Mouse (Mus musculus) kidney, adult 2 months (tissue): ENCODE measurements around the gene Tub. TPM values are rescaled to one million over a fixed set of nuclear protein-coding genes. Genes with fewer than 3 reads are reported as not detected.

Experiments
- DNase-seq: peaks from one replicate; pipeline ENCODE4 v3.0.0; 2021
- H3K27ac ChIP-seq: fragments of 200-500 bp; 2 replicates; pipeline ENCODE4 v1.5.1; 2012; ENCODE audit warnings: low read depth, low read length, control low read depth, inconsistent platforms; ENCODE audit not compliant: insufficient read depth
- H3K27me3 ChIP-seq: fragments of 200-500 bp; replicated peaks from 2 replicates; pipeline ENCODE4 v1.6.1; 2012; ENCODE audit warnings: mild to moderate bottlenecking, moderate library complexity, low read length, inconsistent platforms; ENCODE audit not compliant: control insufficient read depth, insufficient read depth
- H3K36me3 ChIP-seq: fragments of 200-500 bp; 2 replicates; pipeline ENCODE4 v1.6.1; 2012; ENCODE audit warnings: mild to moderate bottlenecking, moderate library complexity, low read length, inconsistent platforms; ENCODE audit not compliant: control insufficient read depth, insufficient read depth
- H3K4me1 ChIP-seq: fragments of 200-500 bp; 2 replicates; pipeline ENCODE4 v1.6.1; 2011; ENCODE audit warnings: low read length; ENCODE audit not compliant: control insufficient read depth, insufficient read depth
- H3K4me3 ChIP-seq: fragments of 200-500 bp; 2 replicates; pipeline ENCODE4 v1.5.1; 2011; ENCODE audit warnings: mild to moderate bottlenecking, low read depth, low read length, control low read depth; ENCODE audit not compliant: insufficient read depth
- CTCF ChIP-seq: fragments of 200-500 bp; conservative IDR thresholded peaks from 2 replicates; pipeline ENCODE4 v1.5.1; 2011; ENCODE audit warnings: low read depth, mild to moderate bottlenecking, control low read depth, low read length, moderate library complexity, mixed read lengths; ENCODE audit not compliant: insufficient read depth, insufficient read length
- POLR2A ChIP-seq: fragments of 200-500 bp; IDR thresholded peaks from one replicate; pipeline ENCODE4 v1.6.1; 2011; ENCODE audit warnings: low read depth, low read length, control low read depth
- WGBS: fragments of 180-500 bp; shearing (Covaris S2); methylation state at CpG from one replicate; pipeline ENCODE4 v1.1.7; 2018; 5-methylcytosine and 5-hydroxymethylcytosine counted together
- polyA plus RNA-seq: library from polyadenylated mRNA; depleted of rRNA; stranded (reverse); fragments of >200 nt; gene quantifications from 2 replicates; pipeline ENCODE4 v1.2.3, GENCODE M21; 2012

Gene Tub
- polyA plus RNA-seq, 1 experiment: 0.52 TPM

- peak overlapping the region; percentile 14; the same call in 1 of the 2 replicates for H3K4me3 ChIP-seq
- no peak for TF ChIP-seq CTCF
- TF ChIP-seq POLR2A: no peak
- H3K27me3 ChIP-seq: no peaks in the 10 kb centered on the region
- no peak overlapping the region for H3K27ac ChIP-seq
- no peak for DNase-seq
- H3K36me3 ChIP-seq: no peaks in the 10 kb centered on the region
- no peaks in the 10 kb centered on the region for H3K4me1 ChIP-seq
- 1% methylated on average over 52 of the region's 52 CpGs for WGBS
Measured at GRCm38 (mm10) chr7:108950762-108951331, 709 bp downstream of the Tub start.

- H3K4me1 ChIP-seq: no peaks in the 10 kb centered on the region
- H3K27me3 ChIP-seq: no peaks in the 10 kb centered on the region
- no peak for DNase-seq
- H3K4me3 ChIP-seq: no peak overlapping the region
- H3K27ac ChIP-seq: no peak overlapping the region
- no peaks in the 10 kb centered on the region for H3K36me3 ChIP-seq
- TF ChIP-seq CTCF (no peak), POLR2A (no peak)
- WGBS: 82% methylated on average over 6 of the region's 6 CpGs
Measured at GRCm38 (mm10) chr7:108952801-108953200, 2.7 kb downstream of the Tub start.

- peak; percentile 14 for DNase-seq
- Histone ChIP-seq H3K4me3 (no peak overlapping the region), H3K27me3 (no peaks in the 10 kb centered on the region), H3K27ac (no peak overlapping the region), H3K4me1 (no peaks in the 10 kb centered on the region), H3K36me3 (no peaks in the 10 kb centered on the region)
- WGBS: 51% methylated on average over 4 of the region's 4 CpGs
- peak; percentile 45 for TF ChIP-seq CTCF
- TF ChIP-seq POLR2A: no peak
Measured at GRCm38 (mm10) chr7:108954185-108954584, 4.0 kb downstream of the Tub start.

GRCm38 (mm10) chr7:108957734-108958133 lies 7.6 kb downstream of the Tub start:
- Histone ChIP-seq H3K27me3 (no peaks in the 10 kb centered on the region), H3K36me3 (no peaks in the 10 kb centered on the region), H3K27ac (no peak overlapping the region), H3K4me1 (no peaks in the 10 kb centered on the region), H3K4me3 (no peak overlapping the region)
- TF ChIP-seq CTCF (no peak), POLR2A (no peak)
- DNase-seq: no peak
- 69% methylated on average over 2 of the region's 2 CpGs for WGBS

- no peaks in the 10 kb centered on the region for H3K4me1 ChIP-seq
- DNase-seq: no peak
- no peaks in the 10 kb centered on the region for H3K27me3 ChIP-seq
- no peak overlapping the region for H3K27ac ChIP-seq
- TF ChIP-seq POLR2A (no peak), CTCF (no peak)
- no peaks in the 10 kb centered on the region for H3K36me3 ChIP-seq
- 30% methylated on average over 2 of the region's 2 CpGs for WGBS
- H3K4me3 ChIP-seq: no peak overlapping the region
Measured at GRCm38 (mm10) chr7:108965968-108966367, 15.8 kb downstream of the Tub start.

GRCm38 (mm10) chr7:108966742-108967362 lies 16.7 kb downstream of the Tub start:
- no peak overlapping the region for H3K4me3 ChIP-seq
- DNase-seq: peak; percentile 65
- no peaks in the 10 kb centered on the region for H3K4me1 ChIP-seq
- WGBS: 26% methylated on average over 7 of the region's 7 CpGs
- H3K36me3 ChIP-seq: no peaks in the 10 kb centered on the region
- no peak overlapping the region for H3K27ac ChIP-seq
- no peaks in the 10 kb centered on the region for H3K27me3 ChIP-seq
- no peak for TF ChIP-seq POLR2A
- TF ChIP-seq CTCF: peak; percentile 89

GRCm38 (mm10) chr7:108968201-108968600 lies 18.1 kb downstream of the Tub start:
- no peaks in the 10 kb centered on the region for H3K27me3 ChIP-seq
- no peak overlapping the region for H3K4me3 ChIP-seq
- 32% methylated on average over 6 of the region's 6 CpGs for WGBS
- DNase-seq: no peak
- H3K4me1 ChIP-seq: no peaks in the 10 kb centered on the region
- no peak for TF ChIP-seq CTCF
- no peak overlapping the region for H3K27ac ChIP-seq
- no peaks in the 10 kb centered on the region for H3K36me3 ChIP-seq

- Histone ChIP-seq H3K36me3 (no peaks in the 10 kb centered on the region), H3K4me3 (no peak overlapping the region), H3K27ac (no peak overlapping the region), H3K4me1 (no peaks in the 10 kb centered on the region), H3K27me3 (no peaks in the 10 kb centered on the region)
- DNase-seq: no peak
- TF ChIP-seq CTCF: no peak
- no peak for TF ChIP-seq POLR2A
- WGBS: 65% methylated on average over 6 of the region's 6 CpGs
Measured at GRCm38 (mm10) chr7:108972273-108972672, 22.1 kb downstream of the Tub start.
